11 mouse cellular contexts compared by ENCODE assay signal in genomic region chr1:170655280-170655917, GRCm38 (mm10). TPM values are rescaled to one million over a fixed set of nuclear protein-coding genes. Genes with fewer than 3 reads are reported as not detected.
A peak's percentile ranks its signal among the peaks of the same experiment; 100 is the strongest.
DNase-seq lines count a peak whose midpoint lies in the region; ATAC-seq and TF ChIP-seq lines count a peak whose summit lies in the region.
"Had no signal": no experiment of that assay in that cellular context is flagged by ENCODE, and none has a peak within 500 bp of the region (broad histone marks: within the 10 kb centered on the region; RNA-seq: fewer than 3 reads in every experiment).

No protein-coding gene starts in this region.

- no peak overlapping the region for H3K4me2 ChIP-seq in liver, embryonic 11.5 days
- H3K4me2 ChIP-seq in forebrain, embryonic 11.5 days (ENCODE audit: low read depth, low read length, severe bottlenecking) = no peak overlapping the region
- no peak overlapping the region for H3K4me2 ChIP-seq in hindbrain, postnatal 0 days (ENCODE audit: low read depth, low read length)

- H3K36me3 ChIP-seq in liver, embryonic 11.5 days (ENCODE audit: control insufficient read depth, insufficient read depth, low read length) = no peaks in the 10 kb centered on the region
- no peaks in the 10 kb centered on the region for H3K36me3 ChIP-seq in forebrain, embryonic 11.5 days (ENCODE audit: control insufficient read depth, insufficient read depth, low read length)
- H3K36me3 ChIP-seq in hindbrain, postnatal 0 days (ENCODE audit: insufficient read depth, low read length) = no peaks in the 10 kb centered on the region

- WGBS in liver, embryonic 11.5 days = 67% methylated on average over 5 of the region's 5 CpGs
- WGBS in forebrain, embryonic 11.5 days = 76% methylated on average over 5 of the region's 5 CpGs
- whole genome bisulfite sequencing in hindbrain, postnatal 0 days = 49% methylated on average over 5 of the region's 5 CpGs

- no peak overlapping the region for H3K27ac ChIP-seq in liver, embryonic 11.5 days (ENCODE audit: low read depth, low read length)
- no peak overlapping the region for H3K27ac ChIP-seq in forebrain, embryonic 11.5 days (ENCODE audit: low read depth, low read length)
- no peak overlapping the region for H3K27ac ChIP-seq in hindbrain, postnatal 0 days
- H3K27ac ChIP-seq: macrophage had no signal

- no peaks in the 10 kb centered on the region for H3K4me1 ChIP-seq in liver, embryonic 11.5 days (replicated peaks; ENCODE audit: control insufficient read depth, insufficient read depth, low read length)
- H3K4me1 ChIP-seq in forebrain, embryonic 11.5 days (replicated peaks; ENCODE audit: control insufficient read depth, insufficient read depth, low read length) = peaks cover 3% of the 10 kb centered on the region; the same call in 1 of the 2 replicates
- H3K4me1 ChIP-seq in hindbrain, postnatal 0 days (ENCODE audit: insufficient read depth, low read length) = peaks cover 3% of the 10 kb centered on the region; the same call in 1 of the 2 replicates

- no peak overlapping the region for H3K4me3 ChIP-seq in liver, embryonic 11.5 days (ENCODE audit: low read depth, low read length)
- no peak overlapping the region for H3K4me3 ChIP-seq in forebrain, embryonic 11.5 days (ENCODE audit: low read depth, low read length)
- no peak overlapping the region for H3K4me3 ChIP-seq in hindbrain, postnatal 0 days (ENCODE audit: low read length)

- no peak for ATAC-seq in liver, embryonic 11.5 days (replicated peaks; ENCODE audit: low FRiP score)
- ATAC-seq in forebrain, embryonic 11.5 days (replicated peaks; ENCODE audit: low FRiP score) = peak; percentile 52
- ATAC-seq in hindbrain, postnatal 0 days = peak; percentile 84

- H3K9ac ChIP-seq in liver, embryonic 11.5 days (ENCODE audit: low read depth, low read length) = no peak overlapping the region
- no peak overlapping the region for H3K9ac ChIP-seq in forebrain, embryonic 11.5 days (ENCODE audit: low read length)
- no peak overlapping the region for H3K9ac ChIP-seq in hindbrain, postnatal 0 days (replicated peaks; ENCODE audit: low read length)

- peak; percentile 7 for DNase-seq in liver
- DNase-seq in liver, embryonic 11.5 days (ENCODE audit: low spot score) = no peak
- no peak for DNase-seq in forebrain, embryonic 11.5 days (ENCODE audit: low spot score)
- peak; percentile 57 for DNase-seq in hindbrain, postnatal 0 days (ENCODE audit: low spot score)
- peak; percentile 60 for DNase-seq in retina, embryonic 14.5 days (ENCODE audit: low spot score)
- no peak for DNase-seq in natural killer cell, adult 2 months (ENCODE audit: low spot score in 2 of 2)
- no peak for DNase-seq in gastrocnemius, adult 18-20 months (ENCODE audit: low spot score)
- no peak for DNase-seq in lung, postnatal 14 days
- DNase-seq: kidney, adult 11 months; thymus, adult 18-20 months had no signal

- no peaks in the 10 kb centered on the region for H3K9me3 ChIP-seq in liver, embryonic 11.5 days (ENCODE audit: control insufficient read depth, low read length)
- H3K9me3 ChIP-seq in forebrain, embryonic 11.5 days (ENCODE audit: control insufficient read depth, low read length) = no peaks in the 10 kb centered on the region
- no peaks in the 10 kb centered on the region for H3K9me3 ChIP-seq in hindbrain, postnatal 0 days (ENCODE audit: low read length)

- no peak for TF ChIP-seq CTCF in hindbrain, postnatal 0 days (IDR thresholded peaks at IDR 0.05; ENCODE audit: low read depth)

- no peaks in the 10 kb centered on the region for H3K27me3 ChIP-seq in liver, embryonic 11.5 days (replicated peaks; ENCODE audit: control insufficient read depth, insufficient read depth, low read length)
- H3K27me3 ChIP-seq in forebrain, embryonic 11.5 days (ENCODE audit: control insufficient read depth, insufficient read depth, low read length) = no peaks in the 10 kb centered on the region
- no peaks in the 10 kb centered on the region for H3K27me3 ChIP-seq in hindbrain, postnatal 0 days (ENCODE audit: insufficient read depth, low read length)

RNA-seq across cellular contexts. Expression of gene Olfml2b, which starts 11.1 kb away (rescaled TPM):
- 5.5 and 5.7 TPM in 2 replicates for polyA plus RNA-seq in liver, embryonic 11.5 days (2014; fragmentation: Nextera tagmentation; extraction: Ambion mirVana)
- polyA plus RNA-seq in forebrain, embryonic 11.5 days (2014; fragmentation: Nextera tagmentation; extraction: Ambion mirVana) = 4.4 and 6.0 TPM in 2 replicates
- 7.1 and 7.3 TPM in 2 replicates for total RNA-seq in hindbrain, postnatal 0 days (2014; rRNA removed)
- 2.7 and 3.9 TPM in 2 replicates for polyA plus RNA-seq in hindbrain, postnatal 0 days (2015; fragmentation: Nextera tagmentation; extraction: Ambion mirVana)
- total RNA-seq in gastrocnemius, adult 18-20 months (2021) = 1 to 10 TPM; 2.8 to 3.3 TPM

Comparison
In these comparisons a context has a peak if more than half of its experiments do, and no peak if none do; other contexts are left out.
1. DNase-seq: peak in liver (single experiment), hindbrain, postnatal 0 days (single experiment) and retina, embryonic 14.5 days (single experiment); none in liver, embryonic 11.5 days (single experiment), forebrain, embryonic 11.5 days (single experiment), natural killer cell, adult 2 months (0 of 2), gastrocnemius, adult 18-20 months (single experiment) and lung, postnatal 14 days (single experiment).